Mouse (Mus musculus) liver, adult 2 months (tissue): ENCODE measurements around the gene 3110009E18Rik. TPM values are rescaled to one million over a fixed set of nuclear protein-coding genes. Genes with fewer than 3 reads are reported as not detected.
A peak's percentile ranks its signal among the peaks of the same experiment; 100 is the strongest.

Source experiments
- DNase-seq: peaks from one replicate; pipeline ENCODE4 v3.0.0-alpha.2; 2011; ENCODE audit warnings: low read depth, low spot score; ENCODE audit errors: extremely low read depth
- H3K27ac ChIP-seq: fragments of 200-500 bp; replicated peaks from 2 replicates; pipeline ENCODE4 v1.5.1; 2012; ENCODE audit warnings: low read depth, mild to moderate bottlenecking, control low read depth, inconsistent platforms, low read length; ENCODE audit not compliant: insufficient read depth
- H3K27me3 ChIP-seq: fragments of 200-500 bp; 2 replicates; pipeline ENCODE4 v1.6.1; 2012; ENCODE audit warnings: mild to moderate bottlenecking, moderate library complexity, low read length, inconsistent platforms; ENCODE audit not compliant: control insufficient read depth, insufficient read depth
- H3K36me3 ChIP-seq: fragments of 200-500 bp; 2 replicates; pipeline ENCODE4 v1.6.1; 2012; ENCODE audit warnings: low read length, inconsistent platforms; ENCODE audit not compliant: control insufficient read depth, insufficient read depth
- H3K4me1 ChIP-seq: fragments of 200-500 bp; 2 replicates; pipeline ENCODE4 v1.6.1; 2011; ENCODE audit warnings: low read length; ENCODE audit not compliant: control insufficient read depth, insufficient read depth
- H3K4me3 ChIP-seq: fragments of 200-500 bp; 2 replicates; pipeline ENCODE4 v1.5.1; 2011; ENCODE audit warnings: low read depth, mild to moderate bottlenecking, control low read depth, low read length, moderate library complexity; ENCODE audit not compliant: insufficient read depth
- H3K79me2 ChIP-seq: fragments of 200-500 bp; 2 replicates; pipeline ENCODE4 v1.6.1; 2012; ENCODE audit warnings: inconsistent platforms, mild to moderate bottlenecking, low read length, moderate library complexity; ENCODE audit not compliant: control insufficient read depth, insufficient read depth
- H3K9ac ChIP-seq: fragments of 200-500 bp; 2 replicates; pipeline ENCODE4 v1.6.1; 2012; ENCODE audit warnings: low read depth, mild to moderate bottlenecking, control low read depth, inconsistent platforms, low read length
- CTCF ChIP-seq: fragments of 200-500 bp; IDR thresholded peaks from 2 replicates; pipeline ENCODE4 v1.5.1; 2011; ENCODE audit warnings: low read depth, low read length, control low read depth
- POLR2A ChIP-seq: fragments of 200-500 bp; IDR thresholded peaks from 2 replicates; pipeline ENCODE4 v1.6.1; 2011; ENCODE audit warnings: low read length, control low read depth; ENCODE audit not compliant: insufficient read depth; ENCODE audit errors: extremely low read depth
- WGBS: fragments of 180-500 bp; shearing (Covaris S2); methylation state at CpG from one replicate; pipeline ENCODE4 v1.1.7; 2018; 5-methylcytosine and 5-hydroxymethylcytosine counted together
- polyA plus RNA-seq: library from polyadenylated mRNA; depleted of rRNA; stranded (reverse); fragments of >200 nt; gene quantifications from 2 replicates; pipeline ENCODE4 v1.2.3, GENCODE M21; 2012
- total RNA-seq: library from RNA; depleted of rRNA; stranded (reverse); fragments of >200 nt; gene quantifications from 2 replicates; pipeline ENCODE4 v1.2.3, GENCODE M21; 2014

Gene 3110009E18Rik
- total and polyA plus RNA-seq, 2 experiments: 0.61 to 1.4 TPM

GRCm38 (mm10) chr1:120126318-120126717, 5.3 kb downstream of the 3110009E18Rik start:
- H3K27ac ChIP-seq: no peak overlapping the region
- WGBS: 58% methylated on average over 9 of the region's 9 CpGs

GRCm38 (mm10) chr1:120132376-120132775, 11.4 kb downstream of the 3110009E18Rik start:
- Histone ChIP-seq H3K9ac (no peak overlapping the region), H3K36me3 (no peaks in the 10 kb centered on the region), H3K27me3 (no peaks in the 10 kb centered on the region), H3K79me2 (no peaks in the 10 kb centered on the region), H3K4me3 (no peak overlapping the region), H3K27ac (no peak overlapping the region), H3K4me1 (peaks cover 5% of the 10 kb centered on the region; the same call in 1 of the 2 replicates)
- TF ChIP-seq POLR2A (no peak), CTCF (no peak)
- DNase-seq: no peak
- WGBS: 94% methylated on average over 1 of the region's 1 CpGs

More at GRCm38 (mm10) chr1:120126318-120126717, 5.3 kb downstream of the 3110009E18Rik start:
- Histone ChIP-seq H3K4me1 (peaks cover 12% of the 10 kb centered on the region), H3K79me2 (peaks cover 2% of the 10 kb centered on the region; the same call in 1 of the 2 replicates), H3K4me3 (no peak overlapping the region), H3K9ac (no peak overlapping the region), H3K36me3 (no peaks in the 10 kb centered on the region), H3K27me3 (no peaks in the 10 kb centered on the region)
- DNase-seq: peak; percentile 77
- no peak for TF ChIP-seq POLR2A
- TF ChIP-seq CTCF: no peak

- peaks cover 3% of the 10 kb centered on the region; the same call in 1 of the 2 replicates for H3K4me1 ChIP-seq
Observed at GRCm38 (mm10) chr1:120135934-120136786, 15.2 kb downstream of the 3110009E18Rik start.

GRCm38 (mm10) chr1:120138923-120139540, 18.0 kb downstream of the 3110009E18Rik start:
- TF ChIP-seq CTCF: no peak
- TF ChIP-seq POLR2A: no peak
- Histone ChIP-seq H3K4me3 (no peak overlapping the region), H3K9ac (no peak overlapping the region), H3K27ac (no peak overlapping the region), H3K4me1 (peaks cover 3% of the 10 kb centered on the region; the same call in 1 of the 2 replicates), H3K79me2 (no peaks in the 10 kb centered on the region), H3K27me3 (no peaks in the 10 kb centered on the region), H3K36me3 (no peaks in the 10 kb centered on the region)
- 75% methylated on average over 7 of the region's 7 CpGs for WGBS
- no peak for DNase-seq

More at GRCm38 (mm10) chr1:120135934-120136786, 15.2 kb downstream of the 3110009E18Rik start:
- no peaks in the 10 kb centered on the region for H3K27me3 ChIP-seq
- no peaks in the 10 kb centered on the region for H3K79me2 ChIP-seq
- H3K9ac ChIP-seq: no peak overlapping the region
- DNase-seq: peak; percentile 63
- H3K4me3 ChIP-seq: no peak overlapping the region
- 68% methylated on average over 7 of the region's 7 CpGs for whole genome bisulfite sequencing
- H3K36me3 ChIP-seq: no peaks in the 10 kb centered on the region
- H3K27ac ChIP-seq: no peak overlapping the region
- TF ChIP-seq POLR2A (no peak), CTCF (no peak)

GRCm38 (mm10) chr1:120140144-120140693, 19.2 kb downstream of the 3110009E18Rik start:
- Histone ChIP-seq H3K36me3 (no peaks in the 10 kb centered on the region), H3K27ac (no peak overlapping the region), H3K4me1 (peaks cover 3% of the 10 kb centered on the region; the same call in 1 of the 2 replicates), H3K27me3 (no peaks in the 10 kb centered on the region), H3K4me3 (no peak overlapping the region), H3K9ac (no peak overlapping the region), H3K79me2 (no peaks in the 10 kb centered on the region)
- no peak for TF ChIP-seq POLR2A
- no peak for TF ChIP-seq CTCF
- peak; percentile 31 for DNase-seq
- WGBS: 73% methylated on average over 9 of the region's 9 CpGs
